Mouse (Mus musculus) right cerebral cortex, postnatal 36 days (tissue): ENCODE data around the gene Xbp1.

Source experiments
- DNase-seq, 2 experiments: peaks; one replicate each; pipeline ENCODE4 v3.0.0; 2022; ENCODE audit warnings: low spot score in 2 of 2, mixed read lengths in 1 of 2

Gene Xbp1

GRCm38 (mm10) chr11:5569474-5569873 is 49.0 kb downstream of the Xbp1 start, which contains the start of gene Ankrd36:
TSS of gene Ankrd36 (plus strand) at chr11:5569684.
- no peak for DNase-seq

DNA sequence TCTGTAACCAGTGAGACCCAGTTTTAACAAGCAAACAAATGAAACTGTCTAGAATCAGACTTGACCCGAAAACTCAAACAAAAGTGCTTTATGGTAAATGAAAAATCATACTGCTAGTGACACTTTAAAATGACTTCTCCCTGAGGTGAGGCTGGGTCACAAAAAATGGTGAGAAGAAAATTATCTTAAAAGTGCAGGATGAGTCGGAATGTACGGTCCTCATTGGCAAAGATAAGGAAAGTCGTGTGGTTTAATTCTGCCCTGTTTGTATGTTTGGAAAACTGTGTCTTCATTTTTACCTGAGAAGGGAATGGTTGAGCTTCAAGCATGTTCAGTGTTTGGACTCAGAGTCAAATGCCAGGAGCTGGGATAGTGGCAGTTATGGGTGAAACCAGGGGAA is 51.4 kb downstream of the Xbp1 start:
- DNase-seq, result no peak

- DNase-seq, result no peak
Measured at GRCm38 (mm10) chr11:5573821-5574220, 53.4 kb downstream of the Xbp1 start.

- DNase-seq, result no peak
Measured at GRCm38 (mm10) chr11:5575046-5575445, 54.6 kb downstream of the Xbp1 start.
